Comparison of ENCODE assay signal across 8 mouse cellular contexts in the genomic region with DNA sequence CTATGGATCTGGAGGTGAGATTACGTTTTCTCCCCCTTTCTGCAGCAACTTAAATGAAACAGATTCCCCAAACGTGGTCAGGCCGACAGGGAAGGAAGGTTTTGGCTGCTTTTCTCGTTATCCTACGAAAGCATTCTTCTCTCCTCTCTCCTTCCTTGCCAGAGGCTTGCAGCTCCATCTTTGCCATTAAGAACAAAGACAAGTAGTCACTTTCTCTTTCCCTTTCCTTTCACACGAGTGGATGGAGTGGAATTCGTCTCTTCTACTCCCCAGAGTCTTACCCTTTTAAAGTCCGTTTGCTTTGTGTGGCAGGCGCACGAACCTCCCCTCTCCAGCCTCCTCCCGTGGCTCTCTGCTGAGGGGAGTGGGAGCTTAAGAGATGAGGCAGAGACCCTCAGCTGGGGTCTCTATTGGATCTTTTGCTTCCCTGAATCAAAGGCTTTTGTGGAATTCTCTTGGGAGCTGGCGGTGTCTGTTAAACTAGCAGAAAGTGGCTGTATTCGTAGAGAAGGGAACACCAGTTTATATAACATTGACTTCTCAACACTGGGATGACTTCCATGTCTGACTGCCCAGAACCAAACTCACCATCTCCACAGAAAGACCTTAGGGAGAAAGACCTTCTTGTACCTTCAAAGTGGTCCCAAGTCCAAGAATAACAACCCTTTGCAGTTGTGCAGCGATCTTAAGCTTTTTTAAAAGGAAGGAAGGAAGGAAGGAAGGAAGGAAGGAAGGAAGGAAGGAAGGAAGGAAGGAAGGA. TPM values are rescaled to one million over a fixed set of nuclear protein-coding genes. Genes with fewer than 3 reads are reported as not detected.
DNase-seq lines count a peak whose midpoint lies in the region; ATAC-seq lines count a peak whose summit lies in the region.

No protein-coding gene starts in this region.

- peak overlapping the region; percentile 46 for H3K9ac ChIP-seq in embryonic facial prominence, embryonic 12.5 days
- H3K9ac ChIP-seq in intestine, embryonic 14.5 days (ENCODE audit: low read length): peak overlapping the region; percentile 45
- H3K9ac ChIP-seq in neural tube, embryonic 11.5 days (ENCODE audit: low read length): peak overlapping the region; percentile 60

- DNase-seq in cerebellum, adult 9-11 months: peak; percentile 57
- peak; percentile 51 to 52 for DNase-seq in B cell, adult 2 months
- no peak for DNase-seq in intestine, embryonic 14.5 days (ENCODE audit: low spot score)
- peak; percentile 36 for DNase-seq in neural tube, embryonic 11.5 days (ENCODE audit: low spot score)
- DNase-seq in spleen, postnatal 10 days (ENCODE audit: low spot score in 2 of 2): no peak
- no peak for DNase-seq in adrenal gland, postnatal 10 days

- ATAC-seq in cerebellum, adult (ENCODE audit: insufficient number of reproducible peaks, low FRiP score, low TSS enrichment): no peak
- no peak for ATAC-seq in embryonic facial prominence, embryonic 12.5 days (ENCODE audit: insufficient number of reproducible peaks, insufficient read depth, low FRiP score, low TSS enrichment)
- ATAC-seq in intestine, embryonic 14.5 days (replicated peaks; ENCODE audit: low FRiP score, low TSS enrichment, low read depth): no peak
- ATAC-seq in neural tube, embryonic 11.5 days (ENCODE audit: insufficient read depth, low FRiP score, low TSS enrichment): no peak

- peak overlapping the region; percentile 92 for H3K4me2 ChIP-seq in embryonic facial prominence, embryonic 12.5 days (replicated peaks)
- H3K4me2 ChIP-seq in intestine, embryonic 14.5 days (ENCODE audit: low read length): peak overlapping the region; percentile 97
- peak overlapping the region; percentile 92 for H3K4me2 ChIP-seq in neural tube, embryonic 11.5 days (ENCODE audit: low read depth)

- H3K36me3 ChIP-seq in embryonic facial prominence, embryonic 12.5 days: no peaks in the 10 kb centered on the region
- H3K36me3 ChIP-seq in intestine, embryonic 14.5 days (ENCODE audit: control insufficient read depth, insufficient read depth, low read length): no peaks in the 10 kb centered on the region
- no peaks in the 10 kb centered on the region for H3K36me3 ChIP-seq in neural tube, embryonic 11.5 days (ENCODE audit: control insufficient read depth, insufficient read depth, low read length)

- peak overlapping the region; percentile 43 for H3K4me3 ChIP-seq in embryonic facial prominence, embryonic 12.5 days
- peak overlapping the region; percentile 42 for H3K4me3 ChIP-seq in intestine, embryonic 14.5 days (ENCODE audit: low read depth, low read length)
- H3K4me3 ChIP-seq in neural tube, embryonic 11.5 days (ENCODE audit: low read depth, low read length): peak overlapping the region; percentile 38

- H3K27ac ChIP-seq in embryonic facial prominence, embryonic 12.5 days: peak overlapping the region; percentile 75; the same call in 1 of the 2 replicates
- H3K27ac ChIP-seq in intestine, embryonic 14.5 days (ENCODE audit: low read depth): peak overlapping the region; percentile 71
- no peak overlapping the region for H3K27ac ChIP-seq in neural tube, embryonic 11.5 days (ENCODE audit: low read depth, low read length)

- 2% methylated on average over 14 of the region's 14 CpGs for WGBS in embryonic facial prominence, embryonic 12.5 days
- WGBS in intestine, embryonic 14.5 days: 3% methylated on average over 14 of the region's 14 CpGs
- 2% methylated on average over 14 of the region's 14 CpGs for WGBS in neural tube, embryonic 11.5 days

- no peaks in the 10 kb centered on the region for H3K27me3 ChIP-seq in embryonic facial prominence, embryonic 12.5 days
- no peaks in the 10 kb centered on the region for H3K27me3 ChIP-seq in intestine, embryonic 14.5 days (replicated peaks; ENCODE audit: control insufficient read depth, insufficient read depth, low read length)
- H3K27me3 ChIP-seq in neural tube, embryonic 11.5 days (ENCODE audit: control insufficient read depth, insufficient read depth, low read length): no peaks in the 10 kb centered on the region

- peaks cover 24% of the 10 kb centered on the region for H3K4me1 ChIP-seq in embryonic facial prominence, embryonic 12.5 days
- H3K4me1 ChIP-seq in intestine, embryonic 14.5 days (replicated peaks; ENCODE audit: control insufficient read depth, insufficient read depth, low read length): peaks cover 29% of the 10 kb centered on the region
- H3K4me1 ChIP-seq in neural tube, embryonic 11.5 days (ENCODE audit: control insufficient read depth, insufficient read depth, low read length): no peaks in the 10 kb centered on the region; the same call in 1 of the 2 replicates

- no peaks in the 10 kb centered on the region for H3K9me3 ChIP-seq in embryonic facial prominence, embryonic 12.5 days
- H3K9me3 ChIP-seq in intestine, embryonic 14.5 days (ENCODE audit: control insufficient read depth, low read length): no peaks in the 10 kb centered on the region
- H3K9me3 ChIP-seq in neural tube, embryonic 11.5 days (ENCODE audit: control insufficient read depth, low read length): no peaks in the 10 kb centered on the region

RNA-seq across cellular contexts. Expression of a gene that starts 1.0 kb away (rescaled TPM):
- 12.4 and 15.1 TPM in 2 replicates for polyA plus RNA-seq in embryonic facial prominence, embryonic 12.5 days (2016; fragmentation: Nextera tagmentation; extraction: Ambion mirVana)
- 9.9 and 14.1 TPM in 2 replicates for polyA plus RNA-seq in intestine, embryonic 14.5 days (2014; fragmentation: Nextera tagmentation; extraction: Ambion mirVana)
- polyA plus RNA-seq in neural tube, embryonic 11.5 days (2014; fragmentation: Nextera tagmentation; extraction: Ambion mirVana): 9.3 and 15.7 TPM in 2 replicates
- total RNA-seq in adrenal gland, postnatal 10 days (2021): 10 to 100 TPM; 13.3 to 17.8 TPM

RNA-seq across cellular contexts. Expression of a gene that starts 42.5 kb away (rescaled TPM):
- polyA plus RNA-seq in embryonic facial prominence, embryonic 12.5 days (2016; fragmentation: Nextera tagmentation; extraction: Ambion mirVana): 84.3 and 85.3 TPM in 2 replicates
- polyA plus RNA-seq in intestine, embryonic 14.5 days (2014; fragmentation: Nextera tagmentation; extraction: Ambion mirVana): 50.1 and 50.6 TPM in 2 replicates
- polyA plus RNA-seq in neural tube, embryonic 11.5 days (2014; fragmentation: Nextera tagmentation; extraction: Ambion mirVana): 105 TPM in 2 replicates
- 10 to 100 TPM; 31.2 to 38.5 TPM for total RNA-seq in adrenal gland, postnatal 10 days (2021)

Comparison
In these comparisons a context has a peak if more than half of its experiments do, and no peak if none do; other contexts are left out.
1. DNase-seq: peak in cerebellum, adult 9-11 months (single experiment), B cell, adult 2 months (2 of 2) and neural tube, embryonic 11.5 days (single experiment); none in intestine, embryonic 14.5 days (single experiment), spleen, postnatal 10 days (0 of 2) and adrenal gland, postnatal 10 days (single experiment).
2. Peak in every context shown above with its lines, with median percentiles within 50 percentile points of each other: H3K4me2 ChIP-seq, H3K4me3 ChIP-seq and H3K9ac ChIP-seq.